Mouse (Mus musculus) ovary, adult 2 months (tissue): ENCODE data around the gene Chmp5. TPM values are rescaled to one million over a fixed set of nuclear protein-coding genes. Genes with fewer than 3 reads are reported as not detected.

Source experiments
- polyA plus RNA-seq: library from polyadenylated mRNA; depleted of rRNA; stranded (reverse); fragments of >200 nt; gene quantifications from 2 replicates; pipeline ENCODE4 v1.2.3, GENCODE M21; 2012; rRNA removed

The Chmp5 gene
- 5.1 and 5.2 TPM in 2 replicates for polyA plus RNA-seq

DNA sequence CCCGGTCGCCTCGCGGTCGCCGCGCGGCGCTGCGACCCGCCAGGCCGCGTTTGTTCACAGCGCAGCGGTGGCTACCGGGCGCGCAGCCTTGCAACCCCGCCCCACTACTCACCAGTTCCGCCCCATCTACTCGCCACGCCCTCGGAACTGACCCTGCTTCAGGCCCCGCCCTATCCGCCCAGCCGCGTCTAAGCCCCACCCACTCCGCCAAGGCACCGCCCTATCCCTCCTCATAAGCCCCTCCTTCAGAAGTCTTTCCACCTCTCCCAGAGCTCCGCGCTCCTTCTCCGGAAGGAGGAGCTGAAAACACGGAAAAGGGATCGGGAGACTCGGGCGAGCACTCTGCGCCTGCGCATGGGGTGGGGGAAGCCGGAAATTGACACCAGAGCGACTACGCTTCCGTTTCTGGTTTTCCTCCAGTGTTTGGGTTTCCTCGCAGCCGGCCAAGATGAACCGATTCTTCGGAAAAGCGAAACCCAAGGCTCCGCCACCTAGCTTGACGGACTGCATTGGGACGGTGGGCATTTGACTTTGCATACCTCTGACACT, at the start of gene Chmp5, which contains the start of gene Bag1:
TSS of gene Chmp5 (plus strand) at position 248 of the 549 bp plus-strand sequence.
TSS of gene Bag1 (minus strand) at position 135 of the 549 bp plus-strand sequence.

GRCm38 (mm10) chr4:40919785-40920184, 28.4 kb upstream of the Chmp5 start, which contains the start of gene Spink4:
Spink4 (plus strand) TSS chr4:40920052.

DNA sequence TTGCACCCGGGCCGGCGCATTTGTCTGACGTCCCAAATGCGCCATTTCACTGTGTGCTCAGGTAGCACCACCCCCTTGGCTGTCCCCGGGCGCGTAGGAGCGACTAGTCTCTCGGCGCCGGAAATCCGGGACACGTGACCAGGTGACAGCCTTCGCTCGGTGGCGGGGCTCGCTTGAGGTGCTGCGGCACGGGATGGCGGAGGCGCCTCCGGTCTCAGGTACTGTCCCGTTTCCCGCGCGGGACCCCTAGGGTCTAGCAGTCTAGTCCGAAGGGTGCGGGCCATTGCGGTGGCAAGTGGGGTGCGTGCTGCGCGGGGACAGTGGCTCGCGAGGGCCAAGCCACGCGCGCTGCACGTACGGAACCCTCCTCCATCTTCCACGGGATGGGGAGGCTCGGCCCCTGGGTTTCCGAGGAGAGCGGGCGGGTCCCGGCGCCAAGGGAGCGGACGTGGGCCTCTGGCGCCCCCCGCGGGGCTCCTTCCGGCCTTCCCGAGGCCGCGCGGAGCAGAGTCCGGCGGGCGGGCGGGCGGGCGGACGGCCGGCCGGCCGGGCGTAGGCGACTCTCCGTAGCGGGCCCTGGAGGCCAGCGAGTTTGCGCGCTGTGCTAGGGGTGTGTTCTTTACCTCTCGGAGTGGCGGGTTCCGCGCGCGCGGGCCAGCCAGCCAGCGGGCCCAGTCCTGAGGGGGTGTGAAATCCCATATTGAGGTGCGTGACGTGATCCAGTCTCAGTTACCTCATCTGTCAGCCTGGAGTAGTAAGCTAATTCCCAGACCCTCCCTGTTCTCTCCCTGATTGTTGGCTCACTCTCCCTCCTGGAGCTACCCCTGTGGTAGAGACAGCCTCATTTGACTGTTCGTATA, 22.9 kb downstream of the Chmp5 start, which contains the start of gene Nfx1:
TSS of gene Nfx1 (plus strand) at position 65 of the 860 bp plus-strand sequence.

Other genes starting within 250 kb of the Chmp5 start
- 4.4 and 6.4 TPM in 2 replicates for gene Aptx, start 245.2 kb upstream of the Chmp5 start, polyA plus RNA-seq
- gene Dnaja1, start 226.3 kb upstream of the Chmp5 start, polyA plus RNA-seq: 2.2 and 3.5 TPM in 2 replicates
- gene Smu1, start 190.5 kb upstream of the Chmp5 start, polyA plus RNA-seq: 14.8 and 19.7 TPM in 2 replicates
- 119 and 206 TPM in 2 replicates for gene B4galt1, start 94.4 kb upstream of the Chmp5 start, polyA plus RNA-seq
- 14.2 and 27.8 TPM in 2 replicates for gene Spink4, start 28.4 kb upstream of the Chmp5 start, polyA plus RNA-seq
- 266 and 423 TPM in 2 replicates for gene Bag1, start 113 bp upstream of the Chmp5 start, polyA plus RNA-seq
- gene Nfx1, start 22.5 kb downstream of the Chmp5 start, polyA plus RNA-seq: 34.8 and 37.3 TPM in 2 replicates
- gene Aqp7, start 99.7 kb downstream of the Chmp5 start, polyA plus RNA-seq: 3.5 and 5.0 TPM in 2 replicates
- gene Aqp3, start 149.8 kb downstream of the Chmp5 start, polyA plus RNA-seq: 0.90 and 2.0 TPM in 2 replicates
- gene Nol6, start 176.0 kb downstream of the Chmp5 start, polyA plus RNA-seq: 59.5 and 66.3 TPM in 2 replicates
- 49.2 and 58.3 TPM in 2 replicates for gene Ube2r2, start 187.3 kb downstream of the Chmp5 start, polyA plus RNA-seq